ENCODE assay signal across 9 mouse cellular contexts in genomic region chr2:63700255-63700654, GRCm38 (mm10).
DNase-seq lines count a peak whose midpoint lies in the region.
"Had no signal": no experiment of that assay in that cellular context is flagged by ENCODE, and none has a peak within 500 bp of the region (broad histone marks: within the 10 kb centered on the region; RNA-seq: fewer than 3 reads in every experiment).

No protein-coding gene starts in this region.

- peak; percentile 46 for DNase-seq in kidney, adult 9 months
- no peak for DNase-seq in kidney, adult 18-20 months
- DNase-seq in ES-CJ7 (ENCODE audit: low read depth, low spot score), result peak; percentile 41
- peak; percentile 71 for DNase-seq in brain, adult 2 months (ENCODE audit: low read depth, low spot score)
- peak; percentile 16 for DNase-seq in lung, postnatal 10 days
- DNase-seq in yolk sac, embryonic 10.5 days (ENCODE audit: low spot score), result no peak
- DNase-seq in gastrocnemius, adult 8-10 months (ENCODE audit: low spot score in 2 of 2), result no peak
- DNase-seq: adrenal gland, adult 2 months; layer of hippocampus, postnatal 36 days had no signal

Comparison
In these comparisons a context has a peak if more than half of its experiments do, and no peak if none do; other contexts are left out.
1. DNase-seq: peak in kidney, adult 9 months (single experiment), ES-CJ7 (single experiment), brain, adult 2 months (single experiment) and lung, postnatal 10 days (single experiment); none in kidney, adult 18-20 months (single experiment), yolk sac, embryonic 10.5 days (single experiment) and gastrocnemius, adult 8-10 months (0 of 2).